Comparison of ENCODE assay signal across 23 mouse cellular contexts in the genomic region with DNA sequence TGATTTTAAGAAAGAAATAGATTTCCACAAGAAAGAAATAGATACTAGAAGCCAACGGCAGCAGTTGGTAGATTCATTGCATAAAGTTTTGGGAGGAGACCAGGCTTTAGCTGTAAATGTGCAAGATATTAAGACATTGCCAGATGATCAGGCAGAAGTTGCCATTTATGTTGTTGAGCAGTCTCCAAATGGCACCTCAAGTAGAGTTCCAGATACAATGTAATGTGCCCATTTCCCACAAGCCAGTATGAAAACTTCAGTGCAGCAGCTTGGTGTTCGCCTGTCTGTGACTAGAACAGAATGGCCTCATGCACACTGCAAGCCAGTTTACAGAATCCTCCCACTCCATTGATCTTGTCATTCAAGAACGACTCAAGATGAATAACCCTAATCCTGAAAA. TPM values are rescaled to one million over a fixed set of nuclear protein-coding genes. Genes with fewer than 3 reads are reported as not detected.
A peak's percentile ranks its signal among the peaks of the same experiment; 100 is the strongest.
DNase-seq lines count a peak whose midpoint lies in the region; ATAC-seq and TF ChIP-seq lines count a peak whose summit lies in the region.
"Had no signal": no experiment of that assay in that cellular context is flagged by ENCODE, and none has a peak within 500 bp of the region (broad histone marks: within the 10 kb centered on the region; RNA-seq: fewer than 3 reads in every experiment).

No protein-coding gene starts in this region.

- no peak for DNase-seq in forebrain, embryonic 11.5 days (ENCODE audit: low spot score)
- DNase-seq in layer of hippocampus, adult 18-20 months (ENCODE audit: low spot score in 2 of 2): peak; percentile 18 to 67
- DNase-seq in layer of hippocampus, postnatal 25 days (ENCODE audit: extremely low spot score in 1 of 2, low spot score in 1 of 2): no peak
- DNase-seq in layer of hippocampus, adult 9-10 months (ENCODE audit: low spot score): peak; percentile 11
- DNase-seq in thymus, postnatal 4 days: no peak
- DNase-seq in gastrocnemius, adult 2 months: no peak
- DNase-seq: adrenal gland, postnatal 14 days; cerebellum, adult 11 months; cerebellum, adult 8-10 months; cerebellum, postnatal 14 days; embryo, embryonic 11 days; gastrocnemius, postnatal 36 days; heart, adult 18-20 months; heart, postnatal 10 days; heart, postnatal 4 days had no signal

- WGBS in forebrain, embryonic 15.5 days: 72% methylated on average over 3 of the region's 3 CpGs
- 80% methylated on average over 3 of the region's 3 CpGs for WGBS in forebrain, embryonic 11.5 days

- peak; percentile 58 for ATAC-seq in forebrain, embryonic 15.5 days (replicated peaks)
- no peak for ATAC-seq in forebrain, embryonic 11.5 days (replicated peaks; ENCODE audit: low FRiP score)
- no peak for ATAC-seq in granulocyte monocyte progenitor cell, adult 5-6 weeks (replicated peaks; ENCODE audit: poor library complexity, severe bottlenecking)
- ATAC-seq: hindbrain, postnatal 0 days had no signal

- no peak overlapping the region for H3K9ac ChIP-seq in forebrain, embryonic 15.5 days (replicated peaks)
- H3K9ac ChIP-seq in forebrain, embryonic 11.5 days (ENCODE audit: low read length): no peak overlapping the region
- H3K9ac ChIP-seq: embryonic facial prominence, embryonic 15.5 days; hindbrain, embryonic 12.5 days had no signal

- intact Hi-C loops in gastrocnemius, adult 2 months (cut with DNase I): no loop called here

- TF ChIP-seq CTCF in gastrocnemius, adult 2 months (IDR thresholded peaks at IDR 0.05): no peak

- no peak overlapping the region for H3K27ac ChIP-seq in forebrain, embryonic 15.5 days (replicated peaks)
- H3K27ac ChIP-seq in forebrain, embryonic 11.5 days (ENCODE audit: low read depth, low read length): no peak overlapping the region
- no peak overlapping the region for H3K27ac ChIP-seq in gastrocnemius, adult 2 months
- H3K27ac ChIP-seq: embryonic facial prominence, embryonic 15.5 days; heart, embryonic 10.5 days; hindbrain, embryonic 12.5 days; hindbrain, postnatal 0 days had no signal

- H3K36me3 ChIP-seq in forebrain, embryonic 15.5 days: no peaks in the 10 kb centered on the region
- no peaks in the 10 kb centered on the region for H3K36me3 ChIP-seq in forebrain, embryonic 11.5 days (ENCODE audit: control insufficient read depth, insufficient read depth, low read length)
- H3K36me3 ChIP-seq: embryonic facial prominence, embryonic 15.5 days; heart, embryonic 10.5 days; hindbrain, embryonic 12.5 days had no signal

- no peaks in the 10 kb centered on the region for H3K4me1 ChIP-seq in forebrain, embryonic 15.5 days
- no peaks in the 10 kb centered on the region for H3K4me1 ChIP-seq in forebrain, embryonic 11.5 days (replicated peaks; ENCODE audit: control insufficient read depth, insufficient read depth, low read length)
- H3K4me1 ChIP-seq: embryonic facial prominence, embryonic 15.5 days; heart, embryonic 10.5 days; hindbrain, embryonic 12.5 days had no signal

- H3K27me3 ChIP-seq in forebrain, embryonic 15.5 days: no peaks in the 10 kb centered on the region
- H3K27me3 ChIP-seq in forebrain, embryonic 11.5 days (ENCODE audit: control insufficient read depth, insufficient read depth, low read length): no peaks in the 10 kb centered on the region
- H3K27me3 ChIP-seq: embryonic facial prominence, embryonic 15.5 days; hindbrain, embryonic 12.5 days had no signal

- no peak overlapping the region for H3K4me2 ChIP-seq in forebrain, embryonic 15.5 days (replicated peaks)
- no peak overlapping the region for H3K4me2 ChIP-seq in forebrain, embryonic 11.5 days (ENCODE audit: low read depth, low read length, severe bottlenecking)
- H3K4me2 ChIP-seq: embryonic facial prominence, embryonic 15.5 days; hindbrain, embryonic 12.5 days had no signal

- H3K9me3 ChIP-seq in forebrain, embryonic 15.5 days: no peaks in the 10 kb centered on the region
- H3K9me3 ChIP-seq in forebrain, embryonic 11.5 days (ENCODE audit: control insufficient read depth, low read length): no peaks in the 10 kb centered on the region
- H3K9me3 ChIP-seq: embryonic facial prominence, embryonic 15.5 days; heart, embryonic 10.5 days; hindbrain, embryonic 12.5 days had no signal

- no peak overlapping the region for H3K4me3 ChIP-seq in forebrain, embryonic 15.5 days
- H3K4me3 ChIP-seq in forebrain, embryonic 11.5 days (ENCODE audit: low read depth, low read length): no peak overlapping the region
- H3K4me3 ChIP-seq in gastrocnemius, adult 2 months: no peak overlapping the region
- H3K4me3 ChIP-seq: embryonic facial prominence, embryonic 15.5 days; erythroblast, embryonic 14.5 days; heart, embryonic 10.5 days; hindbrain, embryonic 12.5 days had no signal

RNA-seq across cellular contexts. Expression of a gene that starts 39.8 kb away (rescaled TPM):
- 27.5 and 31.7 TPM in 2 replicates for polyA plus RNA-seq in forebrain, embryonic 15.5 days (2015; fragmentation: Nextera tagmentation; extraction: Ambion mirVana)
- polyA plus RNA-seq in forebrain, embryonic 11.5 days (2014; fragmentation: Nextera tagmentation; extraction: Ambion mirVana): 76.6 and 81.0 TPM in 2 replicates
- total RNA-seq in layer of hippocampus, adult 18-20 months (2021): 10 to 100 TPM; 44.3 to 48.5 TPM
- total RNA-seq in layer of hippocampus, postnatal 25 days (2021): 10 to 100 TPM; 50.0 to 56.8 TPM
- total RNA-seq in gastrocnemius, adult 2 months (2021): 1 to 10 TPM; 3.8 to 4.1 TPM
- total RNA-seq in granulocyte monocyte progenitor cell, adult 5-6 weeks (2014; fragmentation: Nextera tagmentation): 2.6 TPM in 1 of 2 replicates, not detected in the other
- 0.26 and 3.1 TPM in 2 replicates for total RNA-seq in granulocyte monocyte progenitor cell, adult 5-6 weeks (2017)
- total RNA-seq: MEL had no signal
- polyA plus RNA-seq: erythroblast, embryonic 14.5 days had no signal

Comparison
In these comparisons a context has a peak if more than half of its experiments do, and no peak if none do; other contexts are left out.
1. DNase-seq: peak in layer of hippocampus, adult 18-20 months (2 of 2) and layer of hippocampus, adult 9-10 months (single experiment); none in forebrain, embryonic 11.5 days (single experiment), layer of hippocampus, postnatal 25 days (0 of 2), thymus, postnatal 4 days (single experiment) and gastrocnemius, adult 2 months (single experiment).
2. RNA of a gene that starts 39.8 kb away (total RNA-seq): 50.0 to 56.8 TPM in layer of hippocampus, postnatal 25 days and 44.3 to 48.5 TPM in layer of hippocampus, adult 18-20 months; 3.8 to 4.1 TPM in gastrocnemius, adult 2 months and 0.26 to 3.1 TPM in granulocyte monocyte progenitor cell, adult 5-6 weeks; every median in the first group is over 4 times any median in the second.